Mouse (Mus musculus): Measurements from ENCODE around the gene Plcd3. TPM values are rescaled to one million over a fixed set of nuclear protein-coding genes. Genes with fewer than 3 reads are reported as not detected.

Gene Plcd3
- total and polyA plus RNA-seq, 3 experiments, result 2.0 to 2.6 TPM; not detected in 1

GRCm38 (mm10) chr11:103102725-103103349 lies 1.4 kb upstream of the Plcd3 start:
- Histone ChIP-seq H3K9ac (ENCODE audit: control insufficient read depth, low read depth, low read length, poor library complexity, severe bottlenecking) (peak overlapping the region; percentile 63), H3K9me3 (replicated peaks; ENCODE audit: insufficient read depth, low read length) (no peaks in the 10 kb centered on the region), H3K27ac (ENCODE audit: control insufficient read depth, low read depth, low read length) (peak overlapping the region; percentile 39), H3K27me3 (ENCODE audit: control insufficient read depth in 1 of 2, insufficient read depth in 2 of 2, low read length in 2 of 2) (no peaks in the 10 kb centered on the region), H3K79me2 (ENCODE audit: control insufficient read depth, insufficient read depth, low read length, poor library complexity) (no peaks in the 10 kb centered on the region; the same call in 1 of the 2 replicates), H3K4me1 (ENCODE audit: control insufficient read depth in 1 of 2, insufficient read depth in 2 of 2, low read length in 2 of 2) (peaks cover 9 to 20% of the 10 kb centered on the region in 2 experiments), H3K36me3 (ENCODE audit: control insufficient read depth in 1 of 2, insufficient read depth in 2 of 2, low read length in 2 of 2) (peaks cover 0 to 9% of the 10 kb centered on the region in 2 experiments; a peak in 2 of 4 replicates), H3K4me3 (ENCODE audit: control insufficient read depth in 1 of 2, insufficient read depth in 1 of 2, low read depth in 2 of 2, low read length in 2 of 2) (peak overlapping the region; percentile 59 to 80)
- DNase-seq (ENCODE audit: low read depth, low spot score), result peak; percentile 99
- TF ChIP-seq RAD21 (IDR thresholded peaks at IDR 0.05; ENCODE audit: low read depth, low read length) (peak; percentile 99), MYC (IDR thresholded peaks at IDR 0.05; ENCODE audit: low read depth, low read length) (peak; percentile 60; the same call in 1 of the 2 replicates), BHLHE40 (IDR thresholded peaks at IDR 0.05; ENCODE audit: borderline replicate concordance, low read depth, low read length) (no peak), CHD2 (IDR thresholded peaks at IDR 0.05; ENCODE audit: low read length) (no peak; the same call in 1 of the 2 replicates), USF2 (IDR thresholded peaks at IDR 0.05; ENCODE audit: borderline replicate concordance in 1 of 2, insufficient read depth in 1 of 2, low read depth in 1 of 2, low read length in 2 of 2) (no peak), ELF1 (IDR thresholded peaks at IDR 0.05; ENCODE audit: low read depth, low read length) (peak; percentile 49; the same call in 1 of the 2 replicates), MEF2A (IDR thresholded peaks at IDR 0.05; ENCODE audit: extremely low read depth, insufficient replicate concordance, low read depth, low read length, poor library complexity, severe bottlenecking) (no peak), E2F4 (IDR thresholded peaks at IDR 0.05; ENCODE audit: borderline replicate concordance, low read depth, low read length) (peak; percentile 30; the same call in 1 of the 2 replicates), EP300 (IDR thresholded peaks at IDR 0.05; ENCODE audit: low read depth in 1 of 2, low read length in 2 of 2) (peak in 1 of 2 experiments; percentile 64; a peak in 2 of 4 replicates), CTCF (IDR thresholded peaks at IDR 0.05 in 2 of 3, conservative IDR thresholded peaks at IDR 0.05 in 1 of 3; ENCODE audit: control insufficient read depth in 1 of 3, insufficient read depth in 1 of 3, low read depth in 2 of 3, low read length in 3 of 3, poor library complexity in 1 of 3, severe bottlenecking in 1 of 3) (peak in 2 of 3 experiments; percentile 95 to 100; a peak in 5 of 6 replicates), CHD1 (IDR thresholded peaks at IDR 0.05; ENCODE audit: low read depth, low read length) (no peak), POLR2A (IDR thresholded peaks at IDR 0.05; ENCODE audit: control insufficient read depth in 1 of 2, insufficient read depth in 1 of 2, low read depth in 1 of 2, low read length in 2 of 2, poor library complexity in 1 of 2) (peak; percentile 72 to 76; a peak in 3 of 4 replicates), ZMIZ1 (IDR thresholded peaks at IDR 0.05; ENCODE audit: low read depth, low read length) (peak; percentile 58), TAL1 (IDR thresholded peaks at IDR 0.05; ENCODE audit: low read length) (no peak), JUND (IDR thresholded peaks at IDR 0.05; ENCODE audit: low read depth, low read length) (peak; percentile 89; the same call in 1 of the 2 replicates), USF1 (IDR thresholded peaks at IDR 0.05; ENCODE audit: low read depth, low read length) (no peak), TBP (IDR thresholded peaks at IDR 0.05; ENCODE audit: low read depth, low read length) (no peak; the same call in 1 of the 2 replicates), UBTF (IDR thresholded peaks at IDR 0.05; ENCODE audit: borderline replicate concordance, insufficient read depth, low read depth, low read length) (no peak), POLR2AphosphoS5 (IDR thresholded peaks at IDR 0.05; ENCODE audit: borderline replicate concordance, low read depth, low read length) (peak; percentile 63; the same call in 1 of the 2 replicates), RCOR1 (IDR thresholded peaks at IDR 0.05; ENCODE audit: low read depth, low read length) (peak; percentile 46; the same call in 1 of the 2 replicates), POLR2AphosphoS2 (IDR thresholded peaks at IDR 0.05; ENCODE audit: low read length) (peak; percentile 77), NRF1 (IDR thresholded peaks at IDR 0.05; ENCODE audit: insufficient read depth, low read depth, low read length, poor library complexity, severe bottlenecking) (0 out of 2 replicates have a peak, but pooled peaks have one; percentile 16), NELFE (IDR thresholded peaks at IDR 0.05; ENCODE audit: low read depth, low read length) (peak; percentile 67), ZC3H11A (IDR thresholded peaks at IDR 0.05; ENCODE audit: low read depth, low read length) (peak; percentile 96), SMC3 (IDR thresholded peaks at IDR 0.05; ENCODE audit: low read depth, low read length) (peak; percentile 100), GABPA (IDR thresholded peaks at IDR 0.05; ENCODE audit: low read depth, low read length) (no peak), ETS1 (IDR thresholded peaks at IDR 0.05; ENCODE audit: low read depth, low read length) (peak; percentile 72), MAX (IDR thresholded peaks at IDR 0.05; ENCODE audit: low read length) (peak; percentile 44; the same call in 1 of the 2 replicates), GATA1 (IDR thresholded peaks at IDR 0.05; ENCODE audit: low read depth, low read length) (no peak; the same call in 1 of the 2 replicates), TCF12 (IDR thresholded peaks at IDR 0.05; ENCODE audit: low read depth, low read length) (peak; percentile 49; the same call in 1 of the 2 replicates), MYB (IDR thresholded peaks at IDR 0.05; ENCODE audit: low read depth, low read length) (no peak), MAZ (IDR thresholded peaks at IDR 0.05; ENCODE audit: low read depth, low read length) (peak; percentile 92; the same call in 1 of the 2 replicates), MAFK (IDR thresholded peaks at IDR 0.05; ENCODE audit: borderline replicate concordance, low read depth, low read length) (no peak), HCFC1 (IDR thresholded peaks at IDR 0.05; ENCODE audit: low read depth, low read length) (peak; percentile 78), MXI1 (IDR thresholded peaks at IDR 0.05; ENCODE audit: low read depth, low read length) (no peak; the same call in 1 of the 2 replicates)
